Mouse (Mus musculus): ENCODE measurements around the gene Slc13a4.

Slc13a4 gene

GRCm38 (mm10) chr6:35308037-35308436 lies at the start of gene Slc13a4:
Slc13a4 (minus strand) TSS chr6:35308131.
- no peak for DNase-seq (ENCODE audit: low spot score)

- no peak for DNase-seq (ENCODE audit: low spot score)
Observed at GRCm38 (mm10) chr6:35355320-35355719, 47.4 kb upstream of the Slc13a4 start.

- DNase-seq (ENCODE audit: low spot score), result peak; percentile 73
Observed at GRCm38 (mm10) chr6:35354622-35354998, 46.7 kb upstream of the Slc13a4 start.

- peak; percentile 40 for DNase-seq (ENCODE audit: low spot score)
Observed at GRCm38 (mm10) chr6:35353846-35354621, 46.1 kb upstream of the Slc13a4 start.

GRCm38 (mm10) chr6:35353416-35353815 lies 45.5 kb upstream of the Slc13a4 start:
- DNase-seq (ENCODE audit: low spot score), result no peak

- DNase-seq (ENCODE audit: low spot score), result no peak
Observed at GRCm38 (mm10) chr6:35352867-35353266, 44.9 kb upstream of the Slc13a4 start.

- DNase-seq (ENCODE audit: low spot score), result no peak
Observed at GRCm38 (mm10) chr6:35351826-35352225, 43.9 kb upstream of the Slc13a4 start.

- no peak for DNase-seq (ENCODE audit: low spot score)
Observed at GRCm38 (mm10) chr6:35349784-35350183, 41.9 kb upstream of the Slc13a4 start.

GRCm38 (mm10) chr6:35338640-35339039 lies 30.7 kb upstream of the Slc13a4 start:
- no peak for DNase-seq (ENCODE audit: low spot score)

- no peak for DNase-seq (ENCODE audit: low spot score)
Observed at GRCm38 (mm10) chr6:35337836-35338235, 29.9 kb upstream of the Slc13a4 start.

GRCm38 (mm10) chr6:35335452-35335851 lies 27.5 kb upstream of the Slc13a4 start:
- DNase-seq (ENCODE audit: low spot score), result no peak

GRCm38 (mm10) chr6:35334278-35334677 lies 26.3 kb upstream of the Slc13a4 start:
- no peak for DNase-seq (ENCODE audit: low spot score)

GRCm38 (mm10) chr6:35333632-35334031 lies 25.7 kb upstream of the Slc13a4 start:
- DNase-seq (ENCODE audit: low spot score), result no peak

GRCm38 (mm10) chr6:35330834-35331233 lies 22.9 kb upstream of the Slc13a4 start:
- DNase-seq (ENCODE audit: low spot score), result no peak

- peak; percentile 2 for DNase-seq (ENCODE audit: low spot score)
Observed at GRCm38 (mm10) chr6:35329956-35330355, 22.0 kb upstream of the Slc13a4 start.

GRCm38 (mm10) chr6:35326111-35326515 lies 18.2 kb upstream of the Slc13a4 start, which contains the start of gene Fam180a:
Fam180a (minus strand) TSS chr6:35326141.
- no peak for DNase-seq (ENCODE audit: low spot score)

- DNase-seq (ENCODE audit: low spot score), result no peak
Observed at GRCm38 (mm10) chr6:35324306-35324705, 16.4 kb upstream of the Slc13a4 start.

GRCm38 (mm10) chr6:35323046-35323445 lies 15.1 kb upstream of the Slc13a4 start:
- no peak for DNase-seq (ENCODE audit: low spot score)

- DNase-seq (ENCODE audit: low spot score), result no peak
Observed at GRCm38 (mm10) chr6:35321105-35321504, 13.2 kb upstream of the Slc13a4 start.

- DNase-seq (ENCODE audit: low spot score), result no peak
Observed at GRCm38 (mm10) chr6:35319850-35320249, 11.9 kb upstream of the Slc13a4 start.

- DNase-seq (ENCODE audit: low spot score), result no peak
Observed at GRCm38 (mm10) chr6:35313520-35313919, 5.6 kb upstream of the Slc13a4 start.

GRCm38 (mm10) chr6:35309406-35309805 lies 1.5 kb upstream of the Slc13a4 start:
- no peak for DNase-seq (ENCODE audit: low spot score)

- no peak for DNase-seq (ENCODE audit: low spot score)
Observed at GRCm38 (mm10) chr6:35307136-35307535, 795 bp downstream of the Slc13a4 start.

GRCm38 (mm10) chr6:35303355-35303900 lies 4.5 kb downstream of the Slc13a4 start:
- no peak for DNase-seq (ENCODE audit: low spot score)

All from embryo, embryonic 10 days (tissue).